Mouse (Mus musculus) E14TG2a.4 (cell line): ENCODE results near the gene Gbx1.

Source experiments
- CTCF ChIP-seq: conservative IDR thresholded peaks from 2 replicates; pipeline ENCODE4 v1.5.1; 2014; ENCODE audit warnings: low read length
- NANOG ChIP-seq: IDR thresholded peaks from 2 replicates; pipeline ENCODE4 v1.6.1; 2014; ENCODE audit warnings: borderline replicate concordance, low read length, mixed read lengths
- POU5F1 ChIP-seq: IDR thresholded peaks from 2 replicates; pipeline ENCODE4 v1.6.1; 2014; ENCODE audit warnings: low read length, borderline replicate concordance

GRCm38 (mm10) chr5:24475476-24476241, 51.3 kb downstream of the Gbx1 start:
- TF ChIP-seq CTCF (no peak), POU5F1 (no peak), NANOG (no peak)
